Mouse (Mus musculus) lung, adult 2 months (tissue): ENCODE results near the gene AW549877. TPM values are rescaled to one million over a fixed set of nuclear protein-coding genes. Genes with fewer than 3 reads are reported as not detected.

ENCODE experiments used
- DNase-seq: peaks from one replicate; pipeline ENCODE4 v3.0.0; 2022
- H3K4me1 ChIP-seq: fragments of 200-500 bp; 2 replicates; pipeline ENCODE4 v1.6.1; 2011; ENCODE audit warnings: low read length; ENCODE audit not compliant: control insufficient read depth, insufficient read depth
- H3K4me3 ChIP-seq: fragments of 200-500 bp; replicated peaks from 2 replicates; pipeline ENCODE3; 2011; ENCODE audit warnings: low read depth, mild to moderate bottlenecking, control low read depth, low read length; ENCODE audit errors: extremely low read depth
- CTCF ChIP-seq: fragments of 200-500 bp; IDR thresholded peaks from 2 replicates; pipeline ENCODE4 v1.5.1; 2011; ENCODE audit warnings: mild to moderate bottlenecking, low read length, control low read depth; ENCODE audit not compliant: insufficient read depth
- POLR2A ChIP-seq: fragments of 200-500 bp; IDR thresholded peaks from 2 replicates; pipeline ENCODE4 v1.6.1; 2011; ENCODE audit warnings: low read depth, mild to moderate bottlenecking, control low read depth, low read length, borderline replicate concordance; ENCODE audit errors: extremely low read depth
- WGBS: fragments of 180-500 bp; shearing (Covaris S2); methylation state at CpG from one replicate; pipeline ENCODE4 v1.1.7; 2018; 5-methylcytosine and 5-hydroxymethylcytosine counted together
- polyA plus RNA-seq: library from polyadenylated mRNA; depleted of rRNA; stranded (reverse); fragments of >200 nt; gene quantifications from 2 replicates; pipeline ENCODE4 v1.2.3, GENCODE M21; 2012; rRNA removed

AW549877 gene
- polyA plus RNA-seq, 1 experiment = 18.7 TPM

GRCm38 (mm10) chr15:3960094-3960493, 35.5 kb downstream of the AW549877 start:
- 57% methylated on average over 1 of the region's 1 CpGs for WGBS
- TF ChIP-seq CTCF (no peak), POLR2A (no peak)
- H3K4me3 ChIP-seq = no peak overlapping the region
- peaks cover 2% of the 10 kb centered on the region; the same call in 1 of the 2 replicates for H3K4me1 ChIP-seq
- no peak for DNase-seq

- Histone ChIP-seq H3K4me1 (peaks cover 2% of the 10 kb centered on the region; the same call in 1 of the 2 replicates), H3K4me3 (no peak overlapping the region)
- TF ChIP-seq POLR2A (no peak), CTCF (peak; percentile 28; the same call in 1 of the 2 replicates)
- DNase-seq = peak; percentile 32
- WGBS = 21% methylated on average over 4 of the region's 4 CpGs
Measured at GRCm38 (mm10) chr15:3957982-3958381, 37.6 kb downstream of the AW549877 start.

GRCm38 (mm10) chr15:3954971-3955370, 40.6 kb downstream of the AW549877 start:
- no peak for TF ChIP-seq CTCF
- TF ChIP-seq POLR2A = no peak
- Histone ChIP-seq H3K4me3 (no peak overlapping the region), H3K4me1 (no peaks in the 10 kb centered on the region)
- DNase-seq = no peak
- WGBS = 72% methylated on average over 2 of the region's 2 CpGs

- TF ChIP-seq CTCF = no peak
- no peak for TF ChIP-seq POLR2A
- H3K4me1 ChIP-seq = no peaks in the 10 kb centered on the region
- no peak for DNase-seq
- WGBS = 84% methylated on average over 2 of the region's 2 CpGs
- no peak overlapping the region for H3K4me3 ChIP-seq
Measured at GRCm38 (mm10) chr15:3938132-3938531, 57.4 kb downstream of the AW549877 start.

- TF ChIP-seq CTCF (no peak), POLR2A (no peak)
Measured at GRCm38 (mm10) chr15:3936056-3936455, 59.5 kb downstream of the AW549877 start.

GRCm38 (mm10) chr15:3933466-3933865, 62.1 kb downstream of the AW549877 start:
- WGBS = 77% methylated on average over 4 of the region's 4 CpGs
- no peak overlapping the region for H3K4me3 ChIP-seq
- H3K4me1 ChIP-seq = no peaks in the 10 kb centered on the region
- no peak for TF ChIP-seq CTCF
- no peak for TF ChIP-seq POLR2A
- DNase-seq = no peak

More at GRCm38 (mm10) chr15:3936056-3936455, 59.5 kb downstream of the AW549877 start:
- no peaks in the 10 kb centered on the region for H3K4me1 ChIP-seq
- 69% methylated on average over 3 of the region's 3 CpGs for WGBS
- no peak for DNase-seq
- no peak overlapping the region for H3K4me3 ChIP-seq

Other genes with a start within 250 kb of the AW549877 start
- 12.5 and 14.6 TPM in 2 replicates for gene Fbxo4, start 16.2 kb downstream of the AW549877 start, polyA plus RNA-seq
- 26.6 and 31.6 TPM in 2 replicates for gene Oxct1, start 30.6 kb upstream of the AW549877 start, polyA plus RNA-seq